Mouse (Mus musculus): ENCODE measurements around the gene Prkaa1.
"Not testable (repeated sequence)": the region's sequence is repeated elsewhere in the genome, so short reads cannot be mapped to it uniquely, and the experiment has no call there.

Gene Prkaa1

GRCm38 (mm10) chr15:5165121-5165773 is 21.6 kb downstream of the Prkaa1 start:
- no peak for DNase-seq (ENCODE audit: low read depth, low spot score)

GRCm38 (mm10) chr15:5173217-5173820 is 29.7 kb downstream of the Prkaa1 start:
- no peak for DNase-seq (ENCODE audit: low read depth, low spot score)

GRCm38 (mm10) chr15:5184668-5185330 is 41.1 kb downstream of the Prkaa1 start:
- DNase-seq (ENCODE audit: low read depth, low spot score): no peak

- peak; percentile 82 for DNase-seq (ENCODE audit: low read depth, low spot score)
Observed at GRCm38 (mm10) chr15:5185366-5186292, 42.0 kb downstream of the Prkaa1 start, which contains the start of gene Ttc33. TSS of gene Ttc33 (plus strand) at chr15:5185525.

GRCm38 (mm10) chr15:5186293-5186675 is 42.6 kb downstream of the Prkaa1 start:
- DNase-seq (ENCODE audit: low read depth, low spot score): peak; percentile 10

- no peak for DNase-seq (ENCODE audit: low read depth, low spot score)
Observed at GRCm38 (mm10) chr15:5187116-5187515, 43.5 kb downstream of the Prkaa1 start.

GRCm38 (mm10) chr15:5188029-5188428 is 44.4 kb downstream of the Prkaa1 start:
- DNase-seq (ENCODE audit: low read depth, low spot score): no peak

GRCm38 (mm10) chr15:5189504-5190093 is 45.9 kb downstream of the Prkaa1 start:
- DNase-seq (ENCODE audit: low read depth, low spot score): no peak

GRCm38 (mm10) chr15:5193833-5194232 is 50.2 kb downstream of the Prkaa1 start:
- DNase-seq (ENCODE audit: low read depth, low spot score): no peak

- DNase-seq (ENCODE audit: low read depth, low spot score): peak; percentile 17
Observed at GRCm38 (mm10) chr15:5194446-5194845, 50.8 kb downstream of the Prkaa1 start.

DNA sequence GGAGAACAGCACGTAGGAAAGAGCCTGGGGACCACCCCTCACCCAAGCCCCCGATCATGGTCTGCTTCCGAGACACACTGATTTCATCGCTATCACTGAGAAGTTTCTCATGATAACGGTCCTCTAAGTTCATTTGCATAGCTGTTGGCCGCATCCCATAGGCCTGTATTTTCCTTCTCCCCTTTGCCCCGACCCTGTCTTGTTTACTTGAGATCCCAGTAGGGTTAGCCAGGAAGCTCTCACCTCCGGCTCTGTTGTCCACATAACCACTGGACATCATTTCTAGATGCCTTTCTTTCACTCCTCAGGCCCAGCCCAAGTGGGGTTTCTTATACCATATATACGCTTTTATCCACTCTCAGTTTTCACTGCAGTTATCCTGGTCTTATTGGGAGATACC is 51.3 kb downstream of the Prkaa1 start:
- no peak for DNase-seq (ENCODE audit: low read depth, low spot score)

DNA sequence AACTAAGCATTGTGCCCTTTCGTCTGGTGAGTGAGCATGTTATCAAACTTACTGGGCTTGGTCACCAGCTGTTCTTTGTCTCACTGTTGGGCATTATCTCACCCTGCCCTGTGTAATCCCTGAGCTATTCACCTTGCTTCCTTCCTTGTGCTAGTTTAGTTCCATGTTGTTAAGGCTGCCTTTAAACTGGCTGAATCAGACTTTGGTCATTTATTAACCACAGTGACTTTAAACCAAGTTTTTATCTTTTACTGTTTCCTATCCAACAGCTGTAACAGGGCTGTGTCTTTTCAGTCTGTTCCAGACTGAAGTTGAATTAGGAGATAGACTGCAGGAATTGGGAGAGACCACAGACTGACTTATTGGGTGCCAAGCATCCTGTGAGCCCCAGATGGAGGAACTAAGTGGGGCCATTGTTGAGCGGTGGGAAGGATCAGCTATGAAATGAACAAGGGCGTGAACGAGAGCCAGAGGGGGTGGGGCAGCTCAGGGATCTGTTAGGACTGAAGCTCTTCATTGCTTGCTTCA is 52.4 kb downstream of the Prkaa1 start:
- no peak for DNase-seq (ENCODE audit: low read depth, low spot score)

- DNase-seq (ENCODE audit: low read depth, low spot score): no peak
Observed at GRCm38 (mm10) chr15:5196691-5197090, 53.0 kb downstream of the Prkaa1 start.

DNA sequence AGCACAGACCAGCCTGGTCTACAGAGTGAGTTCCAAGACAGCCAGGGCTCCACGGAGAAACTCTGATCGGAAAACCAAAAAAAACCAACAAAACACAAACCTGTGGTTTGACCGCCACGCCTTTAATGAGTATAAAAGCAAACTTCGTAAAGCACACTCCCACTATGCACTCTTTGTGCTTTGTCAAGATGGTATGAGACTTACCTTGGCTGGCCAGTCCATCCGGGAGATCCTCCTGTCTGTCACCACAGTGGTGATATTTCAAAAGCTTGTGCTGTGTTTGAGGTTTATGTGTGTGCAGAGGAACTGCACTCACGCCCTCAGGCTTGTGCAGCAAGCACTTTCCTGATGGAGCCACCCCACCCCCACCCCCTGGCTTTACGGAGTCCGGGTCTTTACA is 61.6 kb downstream of the Prkaa1 start:
- DNase-seq (ENCODE audit: low read depth, low spot score): no peak

DNA sequence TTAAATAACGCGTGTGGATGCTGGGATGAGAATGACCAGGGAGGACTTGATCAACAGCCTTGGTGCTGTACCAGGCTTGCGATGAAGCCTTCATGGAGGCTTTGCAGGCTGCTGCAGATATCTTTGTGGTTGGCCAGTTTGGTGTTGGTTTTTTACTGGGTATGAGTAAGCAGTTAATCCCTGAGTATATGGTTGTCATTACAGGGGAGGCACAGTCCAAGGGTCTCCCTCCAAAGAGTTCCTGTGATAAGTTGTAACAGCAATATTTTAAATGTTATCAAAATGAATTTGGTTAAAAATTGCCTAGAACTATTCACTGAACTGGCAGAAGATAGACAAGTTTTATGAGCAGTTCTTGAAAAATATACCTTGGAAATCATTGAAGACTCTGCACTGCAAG is 65.5 kb downstream of the Prkaa1 start:
- no peak for DNase-seq (ENCODE audit: low read depth, low spot score)

GRCm38 (mm10) chr15:5220491-5220890 is 76.8 kb downstream of the Prkaa1 start:
- DNase-seq (ENCODE audit: low read depth, low spot score): no peak

- DNase-seq (ENCODE audit: low read depth, low spot score): not testable (repeated sequence)
Observed at GRCm38 (mm10) chr15:5230746-5231145, 87.1 kb downstream of the Prkaa1 start.
